Mouse (Mus musculus) lung, postnatal 36 days (tissue): ENCODE results near the gene Znhit3.

Experiments
- DNase-seq: peaks from one replicate; pipeline ENCODE4 v3.0.0; 2022; ENCODE audit warnings: mixed read lengths

The Znhit3 gene

GRCm38 (mm10) chr11:84916053-84916702 is at the start of gene Znhit3:
Gene Znhit3 (minus strand): TSS chr11:84916366.
- DNase-seq = peak; percentile 96

- no peak for DNase-seq
Measured at GRCm38 (mm10) chr11:84963556-84963955, 47.4 kb upstream of the Znhit3 start.

- no peak for DNase-seq
Measured at GRCm38 (mm10) chr11:84962536-84962935, 46.4 kb upstream of the Znhit3 start.

- DNase-seq = no peak
Measured at GRCm38 (mm10) chr11:84961571-84961970, 45.4 kb upstream of the Znhit3 start.

GRCm38 (mm10) chr11:84960780-84961179 is 44.6 kb upstream of the Znhit3 start:
- peak; percentile 40 for DNase-seq

GRCm38 (mm10) chr11:84960291-84960690 is 44.1 kb upstream of the Znhit3 start:
- DNase-seq = no peak

GRCm38 (mm10) chr11:84959701-84960181 is 43.6 kb upstream of the Znhit3 start:
- DNase-seq = peak; percentile 65

- DNase-seq = no peak
Measured at GRCm38 (mm10) chr11:84959181-84959580, 43.0 kb upstream of the Znhit3 start.

GRCm38 (mm10) chr11:84958271-84958630 is 42.1 kb upstream of the Znhit3 start:
- no peak for DNase-seq

- DNase-seq = peak; percentile 62
Measured at GRCm38 (mm10) chr11:84957591-84958270, 41.6 kb upstream of the Znhit3 start, which contains the start of gene Car4. Gene Car4 (plus strand): TSS chr11:84957786.

- no peak for DNase-seq
Measured at GRCm38 (mm10) chr11:84957171-84957570, 41.0 kb upstream of the Znhit3 start.

GRCm38 (mm10) chr11:84956400-84956799 is 40.2 kb upstream of the Znhit3 start:
- DNase-seq = no peak

- peak; percentile 89 for DNase-seq
Measured at GRCm38 (mm10) chr11:84952611-84953010, 36.4 kb upstream of the Znhit3 start.

- no peak for DNase-seq
Measured at GRCm38 (mm10) chr11:84948526-84948925, 32.4 kb upstream of the Znhit3 start.

GRCm38 (mm10) chr11:84948114-84948513 is 31.9 kb upstream of the Znhit3 start:
- no peak for DNase-seq

GRCm38 (mm10) chr11:84947206-84947605 is 31.0 kb upstream of the Znhit3 start:
- DNase-seq = no peak

GRCm38 (mm10) chr11:84945841-84946240 is 29.7 kb upstream of the Znhit3 start:
- DNase-seq = no peak

GRCm38 (mm10) chr11:84944639-84945435 is 28.7 kb upstream of the Znhit3 start:
- DNase-seq = no peak

- DNase-seq = peak; percentile 73
Measured at GRCm38 (mm10) chr11:84943948-84944347, 27.8 kb upstream of the Znhit3 start.

- DNase-seq = no peak
Measured at GRCm38 (mm10) chr11:84940140-84940539, 24.0 kb upstream of the Znhit3 start.

- DNase-seq = no peak
Measured at GRCm38 (mm10) chr11:84939508-84940053, 23.4 kb upstream of the Znhit3 start.

- DNase-seq = no peak
Measured at GRCm38 (mm10) chr11:84932261-84932660, 16.1 kb upstream of the Znhit3 start.

GRCm38 (mm10) chr11:84920981-84921380 is 4.8 kb upstream of the Znhit3 start:
- DNase-seq = no peak
